Mouse (Mus musculus) left cerebral cortex, adult 11 months (tissue): ENCODE data around the gene Abi3bp.

Source experiments
- DNase-seq: peaks from one replicate; pipeline ENCODE4 v3.0.0; 2022; ENCODE audit warnings: low spot score

The Abi3bp gene

GRCm38 (mm10) chr16:56686747-56687146, 209.1 kb downstream of the Abi3bp start:
- DNase-seq, result no peak

- DNase-seq, result no peak
Observed at GRCm38 (mm10) chr16:56690715-56691114, 213.0 kb downstream of the Abi3bp start.

- DNase-seq, result no peak
Observed at GRCm38 (mm10) chr16:56696448-56696847, 218.8 kb downstream of the Abi3bp start.

GRCm38 (mm10) chr16:56700898-56701297, 223.2 kb downstream of the Abi3bp start:
- no peak for DNase-seq

- no peak for DNase-seq
Observed at GRCm38 (mm10) chr16:56705731-56706130, 228.1 kb downstream of the Abi3bp start.

- no peak for DNase-seq
Observed at GRCm38 (mm10) chr16:56710071-56710470, 232.4 kb downstream of the Abi3bp start.

GRCm38 (mm10) chr16:56715608-56716007, 237.9 kb downstream of the Abi3bp start:
- DNase-seq, result no peak

GRCm38 (mm10) chr16:56716557-56717179, 239.0 kb downstream of the Abi3bp start:
- DNase-seq, result no peak

- peak; percentile 98 for DNase-seq
Observed at GRCm38 (mm10) chr16:56717224-56718200, 239.8 kb downstream of the Abi3bp start, which contains the start of gene Tfg. Gene Tfg, minus strand, starts transcription at chr16:56717450.

GRCm38 (mm10) chr16:56719031-56719430, 241.4 kb downstream of the Abi3bp start:
- no peak for DNase-seq

- no peak for DNase-seq
Observed at GRCm38 (mm10) chr16:56722357-56722756, 244.7 kb downstream of the Abi3bp start.

- DNase-seq, result no peak
Observed at GRCm38 (mm10) chr16:56724927-56725326, 247.2 kb downstream of the Abi3bp start.

- no peak for DNase-seq
Observed at GRCm38 (mm10) chr16:56729060-56729459, 251.4 kb downstream of the Abi3bp start.
